Mouse (Mus musculus) c-Kit-negative CD71-positive TER-119-positive erythroid progenitor cells, embryonic 14.5 days (primary cell): Measurements from ENCODE around the gene Rac3.
"Not testable (repeated sequence)": the region's sequence is repeated elsewhere in the genome, so short reads cannot be mapped to it uniquely, and the experiment has no call there.

Source experiments
- DNase-seq: peaks from one replicate; pipeline ENCODE4 v3.0.0-alpha.2; 2013; ENCODE audit warnings: low read depth, low spot score

Gene Rac3

DNA sequence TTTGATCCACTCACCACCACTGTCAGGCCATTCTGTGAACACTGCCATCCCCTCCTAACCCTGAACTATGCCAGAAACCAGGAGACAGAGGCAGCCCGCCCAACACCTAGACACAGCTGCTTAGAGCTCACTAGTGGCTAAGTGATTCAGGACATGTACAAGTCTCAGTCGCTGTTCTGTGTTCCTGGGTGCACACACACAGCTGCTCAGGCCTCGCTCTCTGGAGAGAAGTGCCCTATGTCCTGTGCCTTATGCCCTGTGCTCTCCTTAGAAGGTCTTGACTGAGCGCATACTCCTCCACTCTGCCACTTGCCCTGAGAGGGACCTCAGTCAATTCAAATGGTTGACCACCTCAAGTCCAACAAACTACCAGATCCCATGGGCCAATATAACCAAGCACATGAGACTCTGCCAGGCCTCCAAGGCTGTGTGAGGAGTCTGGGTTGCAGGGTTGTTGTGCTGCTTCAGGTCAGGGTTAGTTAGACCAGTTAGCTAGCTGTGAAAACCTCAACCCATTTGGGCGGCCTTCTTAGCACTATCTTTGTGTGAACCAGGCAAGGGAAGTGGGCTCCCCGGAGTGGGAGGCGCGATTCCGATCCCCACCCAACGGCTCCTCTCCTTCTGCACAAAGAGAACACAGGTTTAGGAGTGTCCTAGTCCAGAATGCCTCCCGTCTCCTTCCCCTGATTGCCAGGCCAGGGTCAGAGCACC, 7.4 kb downstream of the Rac3 start:
- no peak for DNase-seq

DNA sequence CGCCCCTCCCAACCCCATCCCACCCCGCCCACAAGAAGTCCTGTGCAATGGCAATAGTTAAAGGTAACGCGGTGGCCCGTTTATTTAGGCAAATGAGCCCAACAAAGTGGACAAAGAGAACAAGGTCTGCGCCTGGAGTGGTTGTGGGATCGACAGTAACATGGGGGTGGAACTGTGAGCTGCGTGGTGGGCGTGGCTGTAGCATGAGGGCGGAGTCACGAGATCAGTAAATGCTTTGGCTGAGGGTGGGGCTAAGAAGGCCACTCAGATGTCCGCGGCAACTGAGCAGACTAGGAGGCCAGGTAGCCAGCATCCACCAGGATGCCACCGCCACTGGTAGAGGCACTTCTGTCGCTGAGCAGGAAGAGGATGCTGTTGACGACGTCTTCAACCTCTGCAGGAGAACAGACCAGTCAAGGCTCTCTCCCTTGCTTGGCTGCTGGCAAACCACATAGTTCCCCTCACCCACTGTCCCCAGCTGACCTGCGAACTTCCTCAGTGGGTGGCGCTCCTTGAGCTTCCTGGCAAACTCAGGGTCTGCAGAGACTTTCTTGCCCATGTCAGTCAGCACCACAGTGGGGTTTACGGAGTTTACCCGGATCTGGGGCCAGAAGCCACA, 8.3 kb downstream of the Rac3 start:
- DNase-seq: not testable (repeated sequence)

DNA sequence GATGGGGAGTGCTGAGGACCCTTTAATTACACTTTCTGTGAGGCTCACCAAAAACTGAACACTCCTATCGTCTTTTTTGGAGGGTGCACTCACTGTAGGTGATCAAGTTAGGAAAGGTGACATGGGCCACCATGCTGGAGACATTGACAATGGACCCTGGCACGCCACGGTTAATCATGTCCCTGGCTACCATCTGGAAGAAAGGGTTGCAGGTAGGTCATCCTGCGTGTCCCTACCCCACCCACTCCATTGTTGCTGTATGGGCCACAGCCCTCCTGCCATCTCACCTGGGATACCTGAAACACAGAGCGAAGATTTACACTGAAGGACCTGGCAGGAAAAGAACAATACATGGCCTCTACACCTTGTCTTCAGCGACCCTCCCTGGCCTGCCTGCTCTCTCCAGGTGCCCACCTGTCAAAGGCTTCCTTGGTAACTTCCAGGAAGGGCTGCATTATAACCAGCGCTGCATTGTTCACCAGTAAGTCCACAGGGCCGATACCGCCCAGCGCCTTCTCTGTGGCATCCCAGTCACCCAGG, 9.1 kb downstream of the Rac3 start:
- DNase-seq: no peak

DNA sequence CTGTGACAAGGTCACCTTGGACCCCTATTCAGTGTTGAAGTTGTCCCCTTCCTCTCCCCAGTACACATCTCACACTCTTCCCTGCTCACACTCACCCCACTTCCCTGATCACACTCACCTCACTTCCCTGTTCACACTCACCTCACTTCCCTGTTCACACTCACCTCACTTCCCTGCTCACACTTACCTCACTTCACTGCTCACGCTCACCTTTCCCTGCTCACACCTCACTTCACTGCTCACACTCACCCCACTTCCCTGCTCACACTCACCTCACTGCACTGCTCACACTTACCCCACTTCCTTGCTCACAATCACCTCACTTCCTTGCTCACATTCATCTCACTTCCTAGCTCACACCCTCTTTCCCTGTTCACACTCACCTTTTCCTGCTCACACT, 10.1 kb downstream of the Rac3 start:
- no peak for DNase-seq

DNA sequence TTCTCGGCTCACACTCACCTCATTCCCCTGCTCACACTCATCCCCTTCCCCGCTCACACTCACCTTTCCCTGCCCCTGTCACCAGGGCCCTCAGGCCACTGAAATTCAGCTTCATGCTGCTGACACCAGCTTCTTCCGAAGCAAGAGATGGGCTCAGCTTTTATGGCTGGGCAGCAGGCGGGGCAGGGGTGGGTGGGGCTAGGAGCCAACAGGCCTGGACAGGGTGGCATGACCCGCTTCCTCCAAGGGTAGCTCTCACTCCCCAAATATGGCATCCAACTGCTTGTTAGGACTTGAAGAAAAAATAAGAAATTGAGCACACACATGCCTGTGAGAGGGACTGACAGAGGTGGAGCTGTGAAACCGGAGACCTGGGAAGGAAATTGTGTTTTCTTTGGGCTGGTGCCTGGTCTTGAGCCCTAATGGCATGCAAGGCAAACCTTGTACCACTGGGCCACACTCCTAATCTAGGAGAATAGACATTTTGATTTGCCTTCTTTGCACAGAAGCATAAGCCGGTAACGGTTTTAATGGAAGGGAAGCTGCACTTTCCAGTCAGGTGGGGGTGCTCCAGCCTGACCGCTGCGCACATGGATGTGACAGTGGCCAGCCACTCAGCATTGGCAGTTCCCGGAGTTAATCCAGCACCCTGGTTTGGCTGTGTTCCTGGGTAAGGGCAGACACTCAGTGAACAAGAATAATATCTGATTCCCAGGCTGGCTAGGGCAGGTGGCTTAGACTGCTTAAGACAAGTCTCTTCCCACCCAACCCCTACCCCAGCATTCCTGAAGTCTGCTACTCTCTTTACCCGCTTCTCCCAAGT, 10.8 kb downstream of the Rac3 start, which contains the start of gene Cbr2:
Gene Cbr2, minus strand, starts transcription at position 257 of the 823 bp plus-strand sequence.
- no peak for DNase-seq

DNA sequence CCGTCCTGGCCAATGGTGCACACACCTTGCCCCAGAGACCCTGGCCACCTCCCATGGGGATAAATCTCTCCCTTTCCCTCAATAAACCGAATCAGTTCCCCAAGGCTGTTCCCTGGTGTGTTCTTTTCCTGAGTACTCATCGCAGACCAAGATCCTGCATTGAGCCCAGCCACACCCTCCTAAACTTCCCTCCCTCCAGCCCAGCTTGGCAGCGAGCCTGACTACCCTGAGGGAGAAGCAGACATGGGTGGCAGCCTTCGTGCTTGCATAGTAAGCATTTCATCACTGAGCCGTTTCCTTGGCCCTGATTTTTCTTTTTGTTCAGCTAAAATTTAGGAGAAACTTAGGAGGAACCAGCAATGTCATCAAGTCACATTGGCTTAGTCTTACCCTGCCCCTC, 12.3 kb downstream of the Rac3 start:
- DNase-seq: no peak

DNA sequence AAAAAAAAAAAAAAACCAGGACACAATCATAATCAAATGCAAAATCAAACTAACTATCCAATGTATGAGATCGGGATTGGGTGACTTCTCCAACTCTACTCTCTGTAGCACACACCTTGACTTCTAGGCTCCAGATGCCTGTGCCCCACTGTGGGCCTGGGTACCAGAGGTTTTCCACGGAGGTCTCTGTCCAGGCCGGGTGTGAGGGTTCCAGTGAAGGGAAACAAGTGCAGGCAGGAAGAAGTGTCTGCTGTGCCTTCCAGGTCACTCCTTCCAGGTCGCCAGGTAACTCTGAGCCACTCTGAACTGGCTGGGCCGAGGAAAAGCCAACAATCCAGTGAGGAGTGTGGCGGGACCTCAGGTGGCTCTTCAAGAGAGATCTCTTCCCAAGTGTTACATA, 15.2 kb downstream of the Rac3 start:
- no peak for DNase-seq

DNA sequence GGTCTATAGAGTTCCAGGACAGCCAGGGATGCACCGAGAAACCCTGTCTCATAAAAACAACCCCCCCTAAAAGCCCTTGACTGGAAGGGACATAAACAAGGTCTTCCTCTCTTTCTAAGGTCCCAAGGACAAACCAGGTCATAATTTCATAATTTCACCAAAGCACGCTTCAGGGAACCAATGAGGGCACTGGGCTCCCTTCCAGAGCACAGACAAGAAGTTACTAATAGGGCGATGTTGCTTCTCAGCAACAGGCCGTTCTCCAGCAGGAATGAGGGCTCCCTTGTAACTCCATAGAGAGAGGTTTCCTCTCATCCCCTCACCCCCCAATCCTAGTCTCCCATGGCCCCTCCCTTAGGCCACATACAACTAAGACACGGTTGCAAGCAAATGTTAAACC, 19.7 kb downstream of the Rac3 start:
- no peak for DNase-seq

DNA sequence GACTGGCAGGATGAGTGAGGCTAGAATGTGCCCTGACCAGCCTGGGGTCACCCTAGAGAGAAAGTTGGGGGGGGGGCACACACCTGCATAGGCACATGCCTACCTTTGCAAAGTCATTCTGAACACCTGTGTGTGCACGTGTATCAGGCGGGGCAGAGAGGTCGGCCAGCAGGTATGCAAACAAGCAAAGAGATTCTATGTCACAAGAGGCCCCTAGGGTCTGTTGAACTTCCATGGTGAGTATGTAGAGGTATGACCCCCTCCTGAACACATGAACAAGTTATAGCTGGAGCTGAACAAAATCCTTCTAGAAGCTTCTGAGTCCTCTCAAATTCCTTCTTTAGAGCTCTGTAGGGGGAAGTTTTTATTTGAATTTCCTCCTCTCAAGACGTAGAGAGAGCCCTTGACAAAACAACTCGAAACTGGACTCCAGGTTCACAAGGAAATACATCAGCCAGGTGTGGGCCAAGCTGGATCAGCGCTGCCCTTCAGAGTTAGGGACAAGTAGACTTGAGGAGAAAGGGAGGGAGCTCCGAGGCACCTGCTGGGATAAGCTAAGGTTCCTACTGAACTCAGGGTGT, 22.9 kb downstream of the Rac3 start:
- no peak for DNase-seq

DNA sequence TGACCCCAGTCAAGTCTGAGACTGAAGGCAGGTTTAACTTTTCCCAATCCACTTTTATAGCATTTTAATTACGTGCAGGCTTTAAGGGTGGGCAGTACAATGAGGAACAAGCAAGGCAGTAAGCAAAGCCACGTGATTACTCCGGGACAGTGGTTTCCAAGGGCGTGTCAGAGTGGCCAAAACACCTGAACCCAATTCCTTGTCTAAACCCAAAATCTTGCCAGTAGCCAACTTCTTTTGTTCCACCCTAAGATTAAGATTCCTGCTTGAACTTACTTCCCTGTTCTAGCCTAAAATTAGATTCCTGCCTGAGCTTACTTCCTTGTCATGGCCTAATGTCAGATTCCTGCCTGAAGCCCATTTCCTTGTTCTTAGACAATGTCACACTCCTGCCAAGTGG, 26.7 kb downstream of the Rac3 start:
- DNase-seq: no peak

DNA sequence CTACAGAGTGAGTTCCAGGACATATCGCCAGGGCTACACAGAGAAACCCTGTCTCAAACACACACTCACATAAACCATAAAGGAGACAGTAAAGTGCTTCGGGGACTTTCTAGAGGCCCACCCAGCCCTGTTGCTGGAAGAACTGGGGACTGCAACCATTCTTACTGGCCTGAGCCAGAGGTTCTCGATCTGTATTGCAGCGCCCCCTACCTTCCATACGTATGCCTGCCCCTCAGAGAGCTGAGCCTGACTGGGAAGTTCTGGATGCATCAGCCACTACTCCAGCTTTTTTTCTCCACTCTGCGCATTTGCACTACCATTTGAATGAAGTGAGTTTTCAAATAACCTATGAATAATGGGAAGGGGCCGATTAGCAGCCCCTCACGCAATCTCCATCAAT, 28.2 kb downstream of the Rac3 start:
- no peak for DNase-seq

DNA sequence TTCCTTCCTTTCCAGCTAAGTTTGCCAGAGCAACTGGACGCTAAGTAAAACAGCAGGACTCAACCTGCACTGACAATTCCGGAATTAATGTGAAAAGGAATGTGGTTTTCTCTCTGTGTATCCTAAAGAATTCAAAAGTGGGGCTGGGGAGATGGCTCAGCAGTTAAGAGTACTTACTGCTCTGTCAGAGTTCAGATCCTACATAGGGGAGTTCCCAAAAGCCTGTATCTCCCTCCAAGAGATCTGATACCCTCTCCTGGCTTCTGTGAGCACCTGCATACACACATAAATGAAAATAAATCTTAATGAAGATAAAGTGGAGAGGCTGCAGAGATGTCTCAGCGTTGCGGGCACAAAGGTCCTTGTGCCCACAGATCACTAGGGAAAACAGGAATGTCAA, 30.3 kb downstream of the Rac3 start:
- no peak for DNase-seq

DNA sequence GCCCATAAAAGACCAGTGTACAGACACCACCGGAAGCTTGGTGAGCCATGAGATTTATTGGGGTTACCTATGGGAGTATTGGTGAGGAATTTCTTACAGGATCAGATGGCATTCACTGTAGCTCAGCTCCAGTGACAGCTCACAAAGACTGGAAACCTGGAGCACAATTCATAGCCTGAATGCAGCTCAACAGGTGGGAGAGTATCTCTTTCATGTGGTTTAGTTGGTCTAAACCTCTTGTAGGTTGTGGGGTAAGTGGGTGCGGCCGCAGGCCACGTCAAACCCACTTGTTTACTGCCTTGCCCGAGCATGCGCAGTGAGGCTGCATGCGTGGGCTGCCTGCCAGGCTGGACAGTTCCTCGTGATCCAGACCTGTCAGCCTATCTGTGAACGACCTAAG, 39.0 kb downstream of the Rac3 start:
- no peak for DNase-seq

DNA sequence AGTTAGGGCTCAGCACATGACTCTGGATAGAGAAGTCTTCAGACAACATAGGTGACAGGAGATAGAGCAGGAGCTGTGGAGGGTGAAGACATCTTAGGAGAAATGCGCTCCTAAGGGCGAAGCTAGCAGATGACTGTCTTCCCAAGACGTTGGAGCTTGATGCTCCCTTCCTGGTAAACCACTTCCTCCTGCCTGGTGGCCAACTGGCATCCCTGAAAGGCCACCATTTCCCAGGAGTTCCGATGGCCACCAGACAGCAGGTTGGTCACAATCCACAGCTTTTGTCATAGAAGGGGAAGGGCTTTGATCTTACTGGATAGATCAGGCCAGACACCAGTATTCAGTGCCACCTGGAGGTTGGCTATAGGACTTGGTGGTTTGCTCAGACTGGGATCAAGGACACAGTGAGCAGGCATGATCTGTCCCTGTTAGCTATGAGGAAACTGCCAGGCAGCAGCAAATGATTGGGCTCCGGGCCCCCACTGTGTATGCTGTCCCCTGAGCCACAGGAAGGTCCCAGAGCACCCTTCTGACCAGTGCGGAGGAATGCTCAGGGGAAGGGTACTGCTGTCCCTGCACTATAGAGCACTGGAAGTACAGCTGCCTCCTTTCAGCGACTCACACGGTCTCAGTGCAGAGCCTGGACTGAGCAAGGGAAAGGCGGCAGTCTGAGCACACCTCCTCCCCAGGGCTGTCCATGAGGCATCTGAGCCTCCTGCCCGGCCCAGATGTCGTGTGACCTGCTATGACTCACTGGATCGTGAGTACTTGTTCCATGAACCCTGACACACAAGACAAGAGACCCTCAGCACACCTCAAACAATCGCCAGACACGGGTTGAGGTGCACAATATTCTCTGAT, 40.8 kb downstream of the Rac3 start:
- no peak for DNase-seq

DNA sequence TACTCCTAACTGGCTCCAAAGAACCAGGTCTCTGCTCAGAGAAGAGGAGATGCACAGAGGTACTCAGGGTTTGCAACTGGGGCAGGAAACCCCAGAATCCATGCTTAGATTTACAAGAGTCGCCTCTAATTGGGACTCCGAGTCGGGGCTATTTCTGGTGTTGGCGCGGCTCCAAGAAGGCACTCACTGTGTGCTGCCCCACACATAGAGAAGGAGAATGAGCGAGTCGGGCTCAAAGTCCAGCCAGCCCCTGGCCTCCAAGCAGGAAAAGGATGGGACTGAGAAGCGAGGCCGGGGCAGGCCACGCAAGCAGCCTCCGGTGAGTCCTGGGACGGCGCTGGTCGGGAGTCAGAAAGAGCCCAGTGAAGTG, 41.4 kb downstream of the Rac3 start, which contains the start of gene Hmga1b:
Gene Hmga1b, plus strand, starts transcription at position 123 of the 370 bp plus-strand sequence.
- DNase-seq: not testable (repeated sequence)

DNA sequence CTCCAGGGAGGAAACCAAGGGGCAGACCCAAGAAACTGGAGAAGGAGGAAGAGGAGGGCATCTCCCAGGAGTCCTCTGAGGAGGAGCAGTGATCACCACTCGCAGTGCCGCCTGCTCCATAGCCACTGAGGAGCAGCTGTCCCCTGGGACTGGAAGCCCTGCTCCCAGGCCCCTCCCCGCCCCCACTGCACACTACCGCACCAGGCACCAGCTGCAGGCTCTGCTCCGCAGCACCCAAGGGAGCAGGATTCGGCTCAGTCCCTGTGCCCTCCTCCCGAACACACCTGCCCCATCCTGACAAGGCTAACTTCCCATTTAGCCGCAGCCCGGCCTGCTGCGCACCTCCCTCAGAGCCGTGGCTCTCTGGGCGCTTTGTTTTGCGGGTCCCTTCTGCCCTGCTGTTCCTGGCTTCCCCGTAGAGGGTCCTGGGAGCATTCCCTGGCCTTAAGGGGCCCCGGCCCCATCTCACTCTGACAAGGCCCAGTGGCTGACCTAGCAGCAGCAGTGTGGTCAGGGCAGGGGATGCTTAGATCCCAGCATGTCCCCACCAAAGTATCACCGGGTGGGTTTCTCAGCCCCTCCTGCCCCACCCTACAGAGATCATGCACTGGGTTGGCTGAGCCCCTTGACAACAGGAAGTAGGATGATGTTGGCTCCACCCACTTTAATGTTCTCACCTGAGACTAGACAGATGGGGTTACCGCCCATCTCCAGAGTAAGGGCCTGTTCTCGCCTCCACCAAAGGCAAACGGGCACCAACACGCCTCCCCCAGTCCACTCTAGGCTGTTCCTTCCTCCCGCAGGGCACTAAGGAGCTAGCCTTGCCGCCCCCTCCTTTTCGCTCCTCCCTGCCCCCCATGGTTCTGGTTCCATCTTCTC, 42.1 kb downstream of the Rac3 start:
- not testable (repeated sequence) for DNase-seq

DNA sequence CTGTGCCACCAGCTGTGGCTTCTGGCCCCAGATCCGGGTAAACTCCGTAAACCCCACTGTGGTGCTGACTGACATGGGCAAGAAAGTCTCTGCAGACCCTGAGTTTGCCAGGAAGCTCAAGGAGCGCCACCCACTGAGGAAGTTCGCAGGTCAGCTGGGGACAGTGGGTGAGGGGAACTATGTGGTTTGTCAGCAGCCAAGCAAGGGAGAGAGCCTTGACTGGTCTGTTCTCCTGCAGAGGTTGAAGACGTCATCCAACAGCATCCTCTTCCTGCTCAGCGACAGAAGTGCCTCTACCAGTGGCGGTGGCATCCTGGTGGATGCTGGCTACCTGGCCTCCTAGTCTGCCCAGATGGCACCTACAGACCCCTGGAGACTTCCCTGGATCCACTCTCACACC, 45.8 kb downstream of the Rac3 start:
- DNase-seq: not testable (repeated sequence)

DNA sequence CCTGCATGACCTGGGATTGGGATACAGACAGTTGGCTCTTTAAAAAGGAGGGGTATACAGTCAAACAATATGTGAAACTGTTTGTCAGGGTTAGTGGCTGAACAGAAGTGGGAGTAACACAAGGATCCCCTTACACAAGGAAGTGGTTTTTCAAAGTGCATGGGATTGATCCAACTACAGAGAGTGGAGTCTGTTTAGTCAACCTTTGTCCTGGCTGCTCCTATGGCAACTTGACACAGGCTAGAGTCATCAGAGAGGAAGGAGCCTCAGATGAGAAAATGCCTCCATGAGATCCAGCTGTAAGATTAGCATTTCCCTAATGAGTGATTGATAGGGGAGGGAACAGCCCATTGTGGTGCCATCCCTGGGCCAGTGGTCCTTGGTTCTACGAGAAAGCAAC, 46.9 kb downstream of the Rac3 start:
- no peak for DNase-seq

DNA sequence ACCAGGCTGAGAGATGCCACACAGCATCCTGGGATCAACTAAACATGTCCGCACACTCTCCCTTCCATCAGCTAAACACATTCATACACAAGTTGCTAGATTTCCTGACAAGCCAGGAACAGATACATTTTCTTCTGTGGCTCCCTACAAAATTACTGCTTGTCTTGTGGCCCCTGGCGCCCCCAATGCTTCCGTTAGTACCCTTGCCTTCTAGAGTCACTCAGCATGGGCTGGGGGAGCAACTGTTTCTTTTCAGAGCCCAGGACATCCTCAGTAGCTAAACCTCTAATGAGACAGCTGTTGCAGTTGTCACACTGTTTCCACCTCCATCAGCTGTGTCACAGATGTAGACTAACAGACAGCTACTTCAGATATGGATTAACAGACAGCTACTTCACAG, 51.5 kb downstream of the Rac3 start:
- DNase-seq: no peak
